Mouse (Mus musculus): ENCODE measurements around the gene Unc93b1.

Gene Unc93b1

GRCm38 (mm10) chr19:3996747-3997146, 61.8 kb downstream of the Unc93b1 start:
- in situ Hi-C loops (cut with MboI; ENCODE audit: low pct_unique_long_range_greater_than_20kb in 1 of 2, low sequenced_read_pairs in 2 of 2, unreplicated experiment in 1 of 2) = no loop called here

- in situ Hi-C loops (cut with MboI; ENCODE audit: low pct_unique_long_range_greater_than_20kb in 1 of 2, low sequenced_read_pairs in 2 of 2, unreplicated experiment in 1 of 2) = no loop called here
These were observed 62.2 kb downstream of the Unc93b1 start for GRCm38 (mm10) chr19:3997231-3997630.

- in situ Hi-C loops (cut with MboI; ENCODE audit: low pct_unique_long_range_greater_than_20kb in 1 of 2, low sequenced_read_pairs in 2 of 2, unreplicated experiment in 1 of 2) = no loop called here
These were observed 63.3 kb downstream of the Unc93b1 start for GRCm38 (mm10) chr19:3998335-3998734.
